Mouse (Mus musculus): ENCODE measurements around the gene Farsa.
A peak's percentile ranks its signal among the peaks of the same experiment; 100 is the strongest.
"Not testable (repeated sequence)": the region's sequence is repeated elsewhere in the genome, so short reads cannot be mapped to it uniquely, and the experiment has no call there.

The Farsa gene

DNA sequence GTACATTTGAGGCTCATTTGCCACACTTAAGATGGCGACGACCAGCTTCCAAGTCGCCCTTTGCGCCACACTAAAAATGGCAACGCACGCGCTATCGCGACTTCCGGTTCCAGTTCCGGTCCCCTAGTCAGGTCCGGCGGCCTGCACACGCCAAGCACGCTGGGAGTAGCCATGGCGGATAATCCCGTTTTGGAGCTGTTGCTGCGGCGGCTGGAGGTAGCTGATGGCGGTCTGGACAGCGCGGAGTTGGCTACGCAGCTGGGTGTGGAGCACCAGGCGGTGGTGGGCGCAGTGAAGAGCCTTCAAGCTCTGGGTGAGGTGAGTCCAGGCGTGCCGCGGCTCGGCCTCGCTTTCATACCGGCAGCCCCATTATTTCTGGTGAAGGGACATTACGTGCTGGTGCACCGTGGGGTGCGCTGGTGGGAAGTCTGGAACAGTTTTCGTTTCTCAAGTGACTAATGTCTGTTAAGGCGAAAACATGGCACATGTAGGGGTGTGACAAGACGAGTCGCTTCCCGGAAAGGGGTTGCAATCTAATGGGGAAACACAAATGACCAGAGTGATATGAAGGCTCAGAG, at the start of gene Farsa:
Farsa (plus strand) TSS at position 126 of the 578 bp plus-strand sequence.
- peak; percentile 80 for DNase-seq (ENCODE audit: low spot score)

DNA sequence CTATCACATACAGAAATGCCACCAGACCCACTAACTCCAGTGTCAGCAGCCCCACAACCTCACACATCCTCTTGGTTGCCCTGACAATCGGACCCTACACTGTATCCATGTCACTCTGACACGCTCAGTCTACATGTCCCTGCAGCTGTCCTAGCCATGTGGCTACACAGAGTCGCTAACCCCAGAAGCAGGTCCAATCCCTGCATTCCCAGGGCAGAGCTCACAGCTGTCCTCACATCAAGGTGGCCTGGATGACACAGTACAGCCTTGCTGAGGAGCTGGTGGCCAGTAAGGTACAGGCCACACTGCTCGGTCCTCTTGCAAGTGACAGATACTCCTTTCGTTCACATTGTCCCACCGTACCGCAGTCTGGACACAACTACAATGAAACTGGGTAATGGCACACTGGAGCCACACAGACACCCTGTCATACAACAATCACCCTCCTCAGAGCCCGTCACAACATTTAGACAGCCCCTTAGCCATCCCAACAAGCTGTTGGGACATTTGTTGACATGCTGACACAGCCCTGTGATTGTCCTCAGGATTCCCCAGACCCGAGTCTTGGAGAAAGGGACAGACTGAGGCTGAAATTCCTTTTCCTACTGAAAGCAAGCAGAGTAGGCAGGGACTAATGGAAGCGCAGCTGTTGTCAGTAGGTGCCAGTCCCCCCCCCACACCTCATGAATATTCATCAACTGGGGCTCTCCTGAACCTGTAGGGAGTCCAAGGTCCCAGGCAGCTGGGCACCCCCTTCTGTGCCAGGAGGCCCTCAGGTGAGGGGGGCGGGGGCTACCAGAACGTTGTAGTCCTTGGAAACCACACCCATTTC, 47.5 kb upstream of the Farsa start:
- no peak for DNase-seq (ENCODE audit: low spot score)

DNA sequence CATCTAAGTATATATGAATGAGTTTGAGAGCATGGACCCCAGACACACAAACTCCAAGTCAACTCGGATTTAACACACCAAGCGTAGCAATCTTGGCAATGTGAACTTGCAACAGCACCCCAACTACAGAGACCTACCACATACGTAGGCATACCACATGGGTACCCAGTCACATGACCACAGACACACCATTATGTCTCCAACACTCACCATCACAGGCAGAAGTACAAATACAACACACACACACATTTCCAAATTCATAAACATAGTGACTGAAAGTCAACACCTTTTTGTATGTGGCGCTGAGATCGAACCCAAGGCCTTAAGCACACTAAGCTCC, 46.9 kb upstream of the Farsa start:
- DNase-seq (ENCODE audit: low spot score): no peak

DNA sequence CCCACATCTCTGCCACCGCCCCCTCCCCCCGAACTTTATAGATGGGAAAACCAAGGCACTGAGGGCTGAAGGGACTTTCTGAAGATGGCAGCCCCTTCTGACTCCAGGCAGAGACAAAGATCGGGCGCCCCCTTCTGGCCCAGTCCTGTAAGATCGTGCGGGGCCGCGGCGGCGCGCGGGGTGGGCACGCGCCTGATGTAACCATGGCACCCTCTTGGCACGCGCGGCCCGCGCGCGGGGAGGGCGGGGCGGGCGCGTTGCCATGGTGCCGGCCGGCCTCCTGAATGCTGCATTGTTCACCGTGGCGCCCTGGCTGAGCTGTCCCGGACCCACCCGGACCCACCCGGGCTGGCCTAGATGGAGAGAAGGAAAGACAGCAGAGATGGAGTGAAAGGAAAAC, 45.9 kb upstream of the Farsa start:
- DNase-seq (ENCODE audit: low spot score): peak; percentile 95

DNA sequence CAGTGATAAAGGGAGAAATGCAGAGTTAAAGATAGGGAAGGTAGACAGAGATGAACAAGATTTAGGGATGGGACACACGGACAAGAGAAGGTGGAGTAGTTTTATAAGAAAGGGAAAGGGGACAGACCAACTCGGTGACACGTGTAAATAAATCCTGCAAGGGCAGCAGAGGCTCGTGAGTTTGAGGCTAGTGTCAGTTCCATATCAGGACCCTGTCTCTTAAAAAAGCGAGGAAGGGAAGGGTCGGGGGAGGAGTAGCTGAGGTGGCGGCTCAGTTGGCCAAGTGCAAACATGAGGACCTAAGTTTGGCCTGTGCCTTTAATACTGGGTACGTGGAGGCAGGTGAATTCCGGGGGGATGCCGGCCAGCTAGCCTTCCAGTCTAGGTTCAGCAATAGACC, 45.5 kb upstream of the Farsa start:
- no peak for DNase-seq (ENCODE audit: low spot score)

DNA sequence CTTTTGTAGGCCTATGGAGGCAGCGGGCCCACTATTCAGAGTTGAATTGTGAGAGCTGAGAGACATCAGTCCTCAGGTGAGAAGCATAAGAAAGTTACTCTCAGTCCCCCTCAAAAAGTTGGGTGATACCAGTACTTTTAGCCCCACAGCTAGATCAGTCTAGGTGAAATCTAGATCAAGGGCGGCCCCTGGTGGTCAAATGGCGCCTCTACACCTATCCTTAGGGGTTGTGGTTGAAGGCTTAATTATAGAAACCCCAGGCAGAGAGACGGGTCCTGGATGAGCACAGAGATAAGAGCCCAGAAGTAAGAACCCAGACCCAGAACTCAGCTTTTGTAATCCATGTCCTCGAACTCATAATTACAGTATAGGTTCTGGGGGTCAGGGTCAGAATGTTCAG, 43.7 kb upstream of the Farsa start:
- no peak for DNase-seq (ENCODE audit: low spot score)

DNA sequence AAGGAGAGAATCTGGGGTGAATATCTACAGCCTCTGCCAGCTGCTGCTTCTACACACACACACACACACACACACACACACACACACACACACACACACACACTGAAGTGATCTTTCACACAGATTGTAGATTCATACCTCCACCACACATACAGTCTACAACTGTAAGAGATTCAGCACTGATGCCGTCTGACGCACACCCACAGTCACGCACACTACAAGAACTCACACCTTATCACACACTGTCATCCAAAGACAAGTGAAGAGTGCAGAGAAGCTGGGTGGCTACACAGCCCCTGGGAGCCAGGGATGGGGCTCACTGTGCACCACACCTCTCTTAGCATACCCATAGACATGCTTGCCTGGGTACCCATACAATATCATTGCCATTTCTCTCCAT, 43.0 kb upstream of the Farsa start:
- DNase-seq (ENCODE audit: low spot score): no peak

DNA sequence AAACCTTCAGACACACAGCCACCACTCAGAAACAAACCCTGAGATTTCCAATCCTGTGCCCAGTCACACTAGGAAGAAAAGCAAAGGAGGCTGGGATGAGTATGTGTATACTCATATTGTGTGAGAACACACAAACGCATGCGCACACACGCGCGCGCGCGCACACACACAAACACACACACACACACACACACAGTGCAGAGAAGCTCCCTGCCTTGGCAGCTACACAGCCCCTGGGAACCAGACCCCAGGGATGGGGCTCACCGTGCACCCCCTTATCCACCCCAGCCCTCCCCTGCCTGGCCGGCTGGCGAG, 42.6 kb upstream of the Farsa start:
- DNase-seq (ENCODE audit: low spot score): no peak

DNA sequence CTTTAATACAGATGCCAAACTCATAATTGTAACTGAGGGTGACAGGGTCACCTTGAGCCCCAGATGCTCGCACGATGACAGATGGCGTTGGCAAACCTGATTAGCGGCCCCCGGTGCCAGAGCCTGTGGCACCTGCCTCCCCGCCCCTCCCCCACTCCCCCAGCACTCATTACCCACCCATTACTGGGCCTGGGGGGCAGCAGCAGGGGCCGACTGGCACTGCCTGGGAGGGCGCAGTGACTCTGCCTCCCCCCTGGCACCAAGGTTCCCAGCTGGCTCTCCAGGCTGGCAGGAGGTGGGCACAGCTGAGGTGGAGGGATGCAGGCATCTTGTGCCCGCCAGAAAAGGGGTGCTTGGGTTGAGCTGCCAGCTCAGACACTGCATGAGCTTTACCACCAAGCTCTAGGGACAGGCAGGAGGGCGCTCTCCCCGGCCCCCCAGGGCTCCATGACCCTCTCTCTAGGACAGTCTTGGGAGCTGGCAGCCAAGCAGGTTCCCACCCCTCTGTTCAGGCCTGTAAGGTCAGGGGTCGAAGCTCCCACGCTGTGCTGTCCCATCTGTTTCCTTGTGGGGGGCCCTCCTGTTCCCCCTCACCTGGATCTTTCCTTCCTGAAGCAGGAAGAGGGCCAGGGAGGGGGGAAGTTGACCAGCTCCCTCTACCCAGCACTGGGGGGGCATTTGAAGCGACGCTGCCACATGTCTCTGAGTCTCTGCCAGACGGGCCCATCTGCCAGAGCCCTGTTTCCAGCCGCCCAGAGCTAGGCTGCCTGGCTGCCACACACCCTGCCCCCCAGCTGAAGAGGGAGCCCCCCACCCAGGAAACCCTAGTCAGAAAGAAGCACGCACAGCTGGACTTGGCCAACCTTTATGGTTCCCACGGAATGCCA, 42.0 kb upstream of the Farsa start:
- no peak for DNase-seq (ENCODE audit: low spot score)

DNA sequence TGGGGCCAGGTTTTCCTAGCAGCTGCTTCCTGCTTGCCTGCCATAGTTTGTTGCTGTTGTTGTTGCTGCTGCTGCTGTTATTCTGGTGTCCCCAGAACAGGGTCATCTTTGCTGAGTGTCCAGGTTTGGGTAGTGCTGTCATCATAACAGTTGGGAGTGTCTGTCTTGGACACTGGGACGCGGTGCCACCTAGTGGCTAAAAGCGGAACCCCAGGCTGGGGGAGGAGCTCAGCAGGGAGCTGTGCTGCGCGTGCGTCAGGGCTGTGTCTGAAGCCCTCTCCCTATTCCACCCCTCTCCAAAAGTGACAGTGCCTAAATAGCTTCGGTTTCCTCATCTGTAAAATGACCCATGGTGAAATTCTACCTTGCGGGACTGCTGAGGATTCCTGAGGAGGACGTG, 41.2 kb upstream of the Farsa start:
- DNase-seq (ENCODE audit: low spot score): peak; percentile 83

DNA sequence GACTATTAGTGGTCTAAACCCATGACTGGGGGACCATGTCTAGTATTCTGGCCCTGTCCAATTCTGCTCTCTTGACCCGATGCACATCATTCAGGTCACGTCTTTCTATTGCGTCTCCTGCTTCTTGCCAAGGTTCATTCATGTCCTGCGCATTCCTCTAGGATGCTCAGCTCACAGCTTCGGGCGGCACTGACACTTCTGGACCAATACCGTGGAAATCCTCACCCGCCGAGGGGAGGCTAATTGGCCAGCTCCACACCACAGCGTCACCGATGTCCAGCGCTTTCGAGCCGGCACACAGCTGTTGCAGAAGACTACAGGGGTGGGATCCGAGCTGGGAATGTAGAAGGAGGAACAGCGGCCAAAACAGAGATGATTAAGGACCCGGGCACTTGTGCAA, 40.7 kb upstream of the Farsa start:
- DNase-seq (ENCODE audit: low spot score): no peak

DNA sequence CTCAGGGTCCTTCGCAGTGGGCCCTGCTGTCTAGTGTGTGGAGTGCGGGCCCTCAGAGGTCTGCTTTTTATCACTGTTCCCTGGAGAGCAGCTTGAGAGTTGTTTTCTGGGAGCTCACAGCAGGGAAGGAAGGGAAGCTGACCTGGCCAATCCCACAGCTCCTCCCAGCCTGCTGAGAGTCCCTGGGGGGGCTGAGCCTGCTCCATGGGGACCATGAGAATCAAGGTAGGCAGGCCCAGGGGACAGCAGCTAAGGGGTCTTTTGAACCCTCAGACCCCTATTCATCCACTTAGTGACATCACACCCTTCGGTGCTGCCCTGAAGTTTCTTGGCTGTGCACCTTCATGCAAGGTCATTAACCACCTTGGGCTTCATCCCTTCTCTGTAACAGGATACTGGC, 34.1 kb upstream of the Farsa start, which contains the start of gene Dand5:
Dand5 (minus strand) TSS at position 101 of the 400 bp plus-strand sequence.
- no peak for DNase-seq (ENCODE audit: low spot score)

DNA sequence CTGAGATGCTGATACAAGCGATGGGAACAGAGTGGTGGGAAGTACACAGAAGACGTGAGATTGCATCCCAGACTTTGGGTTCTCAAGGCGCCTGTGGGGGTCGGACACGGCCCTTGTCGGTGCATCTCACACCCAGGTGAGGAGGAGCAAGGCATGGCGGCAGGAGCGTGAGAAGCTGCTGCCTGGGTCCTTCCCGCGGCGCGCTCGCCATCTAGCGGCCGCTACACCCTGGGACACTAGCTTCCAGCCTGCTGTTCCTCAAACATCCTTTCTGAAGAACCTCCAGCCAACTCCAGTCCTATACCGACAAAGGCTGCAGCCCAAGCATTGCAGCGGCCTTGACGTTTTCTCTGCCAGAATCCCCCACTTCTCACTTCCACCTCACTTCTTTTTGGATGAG, 33.1 kb upstream of the Farsa start:
- DNase-seq (ENCODE audit: low spot score): no peak

DNA sequence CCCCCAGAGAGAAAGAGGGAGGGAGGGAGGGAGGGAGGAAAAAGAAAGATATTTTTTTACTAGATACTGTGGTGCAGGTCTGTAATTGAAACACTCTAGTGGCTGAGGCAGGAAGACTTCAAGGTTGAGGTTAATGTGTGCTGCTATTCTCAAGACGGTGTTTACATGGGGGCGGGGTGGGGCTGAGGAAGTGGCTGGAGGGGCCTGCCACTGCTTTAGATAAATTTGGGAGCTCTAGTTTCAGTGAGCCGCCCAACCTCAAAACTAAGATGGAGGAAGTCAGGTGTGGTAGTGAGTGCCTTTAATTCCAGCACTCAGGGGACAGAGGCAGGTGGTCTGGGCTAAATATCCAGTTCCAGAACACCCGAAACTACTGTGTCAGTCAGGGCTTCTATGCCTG, 31.2 kb upstream of the Farsa start:
- DNase-seq (ENCODE audit: low spot score): no peak

DNA sequence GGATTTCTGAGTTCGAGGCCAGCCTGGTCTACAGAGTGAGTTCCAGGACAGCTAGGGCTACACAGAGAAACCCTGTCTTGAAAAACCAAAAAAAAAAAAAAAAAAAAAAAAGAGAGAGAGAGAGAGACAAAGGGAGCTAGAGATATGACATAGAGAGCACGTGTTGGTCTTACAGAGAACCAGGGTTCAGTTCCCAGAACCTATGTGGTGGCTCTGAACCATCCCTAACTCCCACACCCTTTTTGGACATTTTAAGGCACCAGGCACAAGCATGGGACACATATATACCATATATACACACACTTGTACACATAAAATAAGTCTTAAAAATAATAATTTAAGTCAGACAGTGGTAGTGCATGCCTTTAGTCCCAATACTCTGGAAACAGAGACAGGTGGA, 30.3 kb upstream of the Farsa start:
- not testable (repeated sequence) for DNase-seq (ENCODE audit: low spot score)

DNA sequence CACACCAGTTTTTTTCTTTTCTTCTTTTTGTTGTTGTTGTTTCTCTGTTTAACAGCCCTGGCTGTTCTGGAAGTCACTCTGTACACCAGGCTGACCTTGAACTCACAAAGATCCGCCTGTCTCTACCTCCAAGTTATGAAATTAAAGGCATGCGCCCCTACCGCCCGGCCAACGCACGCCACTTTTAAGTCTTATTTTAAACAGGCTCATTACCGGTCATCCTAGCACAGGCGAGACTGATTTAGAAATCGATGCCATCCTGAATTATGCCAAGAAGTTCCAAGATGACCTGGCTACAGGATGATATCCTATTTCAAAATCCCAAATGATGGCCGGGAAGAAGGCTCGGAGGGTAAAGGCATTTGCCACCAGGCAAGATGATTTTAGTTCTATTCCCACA, 25.3 kb upstream of the Farsa start, which contains the start of gene Gadd45gip1:
Gadd45gip1 (plus strand) TSS at position 33 of the 400 bp plus-strand sequence.
- no peak for DNase-seq (ENCODE audit: low spot score)

DNA sequence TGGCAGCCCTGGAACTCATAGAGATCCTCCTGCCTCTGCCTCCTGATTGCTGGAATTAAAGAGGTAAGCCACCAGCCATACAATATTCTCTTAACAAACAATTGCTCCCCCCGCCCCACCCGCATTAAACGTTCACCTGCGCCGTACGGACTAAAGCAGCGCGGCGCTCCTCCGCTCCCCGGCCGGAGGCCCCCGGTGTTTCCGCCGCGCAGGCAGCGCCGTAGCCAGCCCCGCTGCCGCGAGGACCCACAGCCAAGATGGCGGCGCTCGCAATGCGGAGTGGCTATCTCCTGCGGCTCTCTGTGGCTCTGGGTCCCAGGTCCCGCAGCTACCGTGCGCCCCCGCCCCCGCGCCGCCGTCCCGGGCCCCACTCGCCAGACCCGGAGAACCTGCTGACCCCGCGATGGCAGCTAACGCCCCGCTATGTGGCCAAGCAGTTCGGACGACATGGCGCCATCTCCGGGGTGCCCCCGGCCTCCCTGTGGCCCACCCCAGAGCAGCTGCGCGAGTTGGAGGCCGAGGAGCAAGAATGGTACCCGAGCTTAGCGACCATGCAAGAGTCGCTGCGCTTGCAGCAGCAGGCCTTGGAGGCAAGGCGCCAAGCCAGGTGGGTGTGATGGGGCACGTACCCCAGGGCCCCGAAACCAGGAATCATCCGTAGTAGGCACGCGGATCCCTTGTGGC, 24.6 kb upstream of the Farsa start:
- peak; percentile 59 for DNase-seq (ENCODE audit: low spot score)

DNA sequence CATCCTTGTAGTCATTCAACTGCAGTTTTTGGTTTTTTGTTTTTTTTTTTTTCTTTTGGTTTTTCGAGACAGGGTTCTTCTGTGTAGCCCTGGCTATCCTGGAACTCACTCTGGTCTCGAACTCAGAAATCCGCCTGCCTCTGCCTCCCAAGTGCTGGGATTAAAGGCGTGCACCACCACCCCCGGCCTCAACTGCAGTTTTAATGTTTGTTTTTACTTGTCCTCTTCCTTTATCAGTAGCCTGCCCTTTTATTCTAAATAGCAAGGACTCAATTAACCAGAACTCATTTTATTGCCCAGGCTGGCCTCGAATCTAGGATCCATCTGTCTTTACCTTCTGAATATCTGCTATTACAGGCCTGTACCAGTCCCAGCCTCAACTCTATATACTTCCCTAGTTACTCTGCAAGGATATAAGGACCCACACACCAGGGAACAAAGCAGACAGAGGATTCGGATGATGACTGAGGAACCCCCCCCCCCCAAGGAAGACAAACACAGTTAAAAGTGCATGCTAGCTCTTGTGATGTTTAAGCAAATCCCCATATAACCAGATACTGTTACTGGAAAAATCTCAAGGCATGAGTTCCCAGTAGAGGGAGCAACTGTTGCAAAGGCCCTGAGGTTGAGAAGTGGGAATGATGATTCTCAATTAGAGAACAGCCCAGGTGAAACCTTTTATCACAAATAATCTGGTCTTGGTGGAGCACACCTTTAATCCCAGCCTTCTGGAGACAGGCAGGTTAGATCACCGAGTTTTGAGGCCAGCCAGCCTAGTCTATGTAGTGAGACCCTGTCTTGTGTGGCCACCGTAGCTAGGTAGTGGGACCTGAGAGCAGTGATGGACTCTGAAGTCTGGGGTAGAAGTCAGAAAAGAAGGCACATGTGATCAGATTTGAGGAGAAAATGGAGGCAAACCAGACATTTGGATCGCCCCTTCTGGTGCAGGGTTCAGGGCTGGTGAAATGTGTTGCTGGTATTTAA, 23.7 kb upstream of the Farsa start:
- no peak for DNase-seq (ENCODE audit: low spot score)

DNA sequence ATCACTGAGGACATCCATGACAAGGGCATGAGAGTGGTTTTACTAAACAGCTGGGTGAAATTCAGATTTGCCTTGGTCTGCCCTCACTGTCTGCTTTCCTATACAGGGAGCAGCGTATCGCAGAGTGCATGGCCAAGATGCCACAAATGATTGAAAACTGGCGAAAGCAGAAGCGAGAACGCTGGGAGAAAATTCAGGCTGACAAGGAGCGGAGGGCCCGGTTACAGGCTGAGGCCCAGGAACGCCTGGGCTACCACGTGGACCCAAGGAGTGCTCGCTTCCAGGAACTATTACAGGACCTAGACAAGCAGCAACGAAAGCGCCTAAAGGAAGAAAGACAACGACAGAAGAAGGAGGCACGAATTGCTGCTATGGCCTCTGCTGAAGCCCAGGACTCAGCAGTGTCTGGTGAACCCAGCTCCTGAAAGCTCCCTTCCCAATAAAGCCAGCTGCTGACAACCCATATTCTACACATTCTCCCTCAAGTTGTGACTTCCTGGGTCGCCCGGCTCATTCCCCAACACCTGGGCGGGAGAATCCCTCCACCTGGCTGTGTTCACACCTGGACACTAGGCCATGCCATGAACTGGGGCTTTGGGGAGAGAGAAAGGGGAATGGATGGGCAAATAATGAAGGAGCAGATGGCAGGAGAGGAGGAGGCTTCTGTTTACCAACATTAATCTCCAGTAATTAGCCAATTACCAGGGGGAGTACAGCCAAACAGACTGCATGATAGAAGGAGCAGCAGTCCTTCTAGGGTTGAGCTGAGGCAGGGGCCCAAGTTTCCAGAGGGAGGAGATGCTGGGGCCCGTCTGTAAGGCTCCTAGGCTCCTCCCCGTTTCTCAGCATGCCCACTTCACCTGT, 22.6 kb upstream of the Farsa start:
- no peak for DNase-seq (ENCODE audit: low spot score)

All from left cerebral cortex, adult 11 months (tissue).